Mouse (Mus musculus): Measurements from ENCODE around the gene Endov. TPM values are rescaled to one million over a fixed set of nuclear protein-coding genes. Genes with fewer than 3 reads are reported as not detected.

Gene Endov
- polyA plus RNA-seq, 1 experiment from 2014 or later, result 9.6 TPM

- H3K4me1 ChIP-seq (replicated peaks), result no peaks in the 10 kb centered on the region
- H3K4me2 ChIP-seq, result no peak overlapping the region
- no peaks in the 10 kb centered on the region for H3K9me3 ChIP-seq (replicated peaks)
- peaks cover 63% of the 10 kb centered on the region for H3K27me3 ChIP-seq
- no peak for ATAC-seq (replicated peaks; ENCODE audit: insufficient number of reproducible peaks, insufficient read depth, low FRiP score, low read depth)
- WGBS, result 29% methylated on average over 14 of the region's 14 CpGs
- no peaks in the 10 kb centered on the region for H3K36me3 ChIP-seq
- no peak overlapping the region for H3K4me3 ChIP-seq
- H3K27ac ChIP-seq, result no peak overlapping the region
- H3K9ac ChIP-seq, result no peak overlapping the region
These were observed 48.8 kb downstream of the Endov start for GRCm38 (mm10) chr11:119539944-119540343.

- no peak overlapping the region for H3K27ac ChIP-seq
- H3K9me3 ChIP-seq (replicated peaks), result no peaks in the 10 kb centered on the region
- no peak for ATAC-seq (replicated peaks; ENCODE audit: insufficient number of reproducible peaks, insufficient read depth, low FRiP score, low read depth)
- no peak overlapping the region for H3K4me2 ChIP-seq
- H3K27me3 ChIP-seq, result peaks cover 69% of the 10 kb centered on the region
- no peak overlapping the region for H3K4me3 ChIP-seq
- no peaks in the 10 kb centered on the region for H3K36me3 ChIP-seq
- WGBS, result 78% methylated on average over 9 of the region's 9 CpGs
- H3K4me1 ChIP-seq (replicated peaks), result peaks cover under 1% of the 10 kb centered on the region
- H3K9ac ChIP-seq, result no peak overlapping the region
These were observed 49.4 kb downstream of the Endov start for GRCm38 (mm10) chr11:119540560-119540959.

DNA sequence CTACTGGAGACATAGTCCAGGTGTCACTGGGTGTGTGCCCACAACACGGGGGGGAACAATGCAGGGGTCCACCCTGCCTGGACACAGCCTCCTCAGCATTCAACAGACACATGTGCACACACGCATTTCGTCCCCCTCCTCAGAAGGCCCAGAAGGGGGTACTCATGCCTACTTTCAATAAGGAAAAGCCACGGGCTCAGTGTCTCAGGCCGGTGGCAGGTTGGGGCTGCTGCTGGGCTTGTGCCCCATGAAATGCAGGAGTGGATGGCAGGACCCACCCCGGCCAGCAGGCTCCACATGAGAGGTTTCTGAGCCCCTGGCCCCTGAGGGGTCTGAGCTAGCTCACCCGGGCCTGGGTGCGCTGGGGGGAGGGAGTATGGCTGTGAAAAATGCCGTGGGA, 49.9 kb downstream of the Endov start:
- Histone ChIP-seq H3K36me3 (no peaks in the 10 kb centered on the region), H3K27me3 (peaks cover 74% of the 10 kb centered on the region), H3K27ac (no peak overlapping the region), H3K4me2 (no peak overlapping the region), H3K9me3 (replicated peaks) (no peaks in the 10 kb centered on the region), H3K4me3 (no peak overlapping the region), H3K4me1 (replicated peaks) (peaks cover 6% of the 10 kb centered on the region), H3K9ac (no peak overlapping the region)
- ATAC-seq (replicated peaks; ENCODE audit: insufficient number of reproducible peaks, insufficient read depth, low FRiP score, low read depth), result no peak
- 73% methylated on average over 9 of the region's 9 CpGs for whole genome bisulfite sequencing

GRCm38 (mm10) chr11:119542371-119542770, 51.2 kb downstream of the Endov start:
- H3K27me3 ChIP-seq, result peaks cover 87% of the 10 kb centered on the region

GRCm38 (mm10) chr11:119542886-119543285, 51.7 kb downstream of the Endov start:
- no peaks in the 10 kb centered on the region for H3K9me3 ChIP-seq (replicated peaks)
- WGBS, result 59% methylated on average over 5 of the region's 5 CpGs
- no peak overlapping the region for H3K27ac ChIP-seq
- H3K27me3 ChIP-seq, result peaks cover 92% of the 10 kb centered on the region
- H3K36me3 ChIP-seq, result no peaks in the 10 kb centered on the region
- no peak overlapping the region for H3K4me2 ChIP-seq
- ATAC-seq (replicated peaks; ENCODE audit: insufficient number of reproducible peaks, insufficient read depth, low FRiP score, low read depth), result no peak
- peaks cover 24% of the 10 kb centered on the region for H3K4me1 ChIP-seq (replicated peaks)
- H3K9ac ChIP-seq, result no peak overlapping the region
- no peak overlapping the region for H3K4me3 ChIP-seq

More at GRCm38 (mm10) chr11:119542371-119542770, 51.2 kb downstream of the Endov start:
- 50% methylated on average over 9 of the region's 9 CpGs for WGBS
- Histone ChIP-seq H3K27ac (no peak overlapping the region), H3K4me1 (replicated peaks) (peaks cover 19% of the 10 kb centered on the region), H3K4me3 (no peak overlapping the region), H3K9me3 (replicated peaks) (no peaks in the 10 kb centered on the region), H3K4me2 (no peak overlapping the region), H3K36me3 (no peaks in the 10 kb centered on the region), H3K9ac (no peak overlapping the region)
- ATAC-seq (replicated peaks; ENCODE audit: insufficient number of reproducible peaks, insufficient read depth, low FRiP score, low read depth), result no peak

DNA sequence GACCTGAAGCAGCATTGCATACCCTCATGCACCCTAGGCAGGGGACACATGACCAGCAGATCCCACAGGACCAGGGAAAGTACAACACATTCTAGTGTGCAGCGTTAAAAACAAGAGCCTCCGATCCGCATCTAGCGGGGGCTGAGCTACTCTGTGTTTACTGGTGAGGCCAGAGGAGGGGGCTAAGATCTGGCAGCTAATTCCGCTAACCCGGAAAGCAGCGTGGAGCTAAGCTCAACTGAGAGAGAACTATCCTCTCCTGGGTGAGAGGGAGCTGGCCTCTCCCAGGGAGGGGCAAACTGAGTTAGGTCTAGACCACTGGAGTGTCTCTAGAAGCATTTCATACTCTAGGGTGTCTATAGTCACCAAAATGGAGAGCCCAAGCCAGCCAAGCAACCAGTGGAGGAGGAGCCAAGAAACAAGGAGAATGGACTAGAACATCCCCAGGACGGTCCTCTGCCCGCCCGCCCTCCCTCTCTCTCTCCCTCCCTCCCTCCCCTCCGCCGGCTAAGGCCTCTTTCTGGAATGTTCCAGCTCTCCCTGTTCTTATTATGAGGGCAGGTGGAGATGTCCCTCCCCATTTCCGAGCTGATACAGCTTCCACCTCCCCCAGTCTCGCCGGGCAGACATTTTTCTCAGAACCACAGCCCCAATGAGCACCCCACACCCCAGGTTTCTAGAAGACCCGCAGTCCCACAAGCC, 52.8 kb downstream of the Endov start:
- Histone ChIP-seq H3K4me2 (no peak overlapping the region), H3K4me1 (replicated peaks) (peaks cover 35% of the 10 kb centered on the region), H3K36me3 (no peaks in the 10 kb centered on the region), H3K4me3 (no peak overlapping the region), H3K9ac (no peak overlapping the region), H3K9me3 (replicated peaks) (no peaks in the 10 kb centered on the region), H3K27ac (no peak overlapping the region), H3K27me3 (peaks cover 100% of the 10 kb centered on the region)
- ATAC-seq (replicated peaks; ENCODE audit: insufficient number of reproducible peaks, insufficient read depth, low FRiP score, low read depth), result no peak
- 46% methylated on average over 16 of the region's 16 CpGs for WGBS

GRCm38 (mm10) chr11:119544518-119545105, 53.5 kb downstream of the Endov start:
- Histone ChIP-seq H3K36me3 (no peaks in the 10 kb centered on the region), H3K4me1 (replicated peaks) (peaks cover 41% of the 10 kb centered on the region), H3K4me2 (no peak overlapping the region), H3K27ac (no peak overlapping the region), H3K4me3 (no peak overlapping the region), H3K9ac (no peak overlapping the region), H3K27me3 (peaks cover 100% of the 10 kb centered on the region), H3K9me3 (replicated peaks) (no peaks in the 10 kb centered on the region)
- ATAC-seq (replicated peaks; ENCODE audit: insufficient number of reproducible peaks, insufficient read depth, low FRiP score, low read depth), result no peak
- 77% methylated on average over 15 of the region's 15 CpGs for WGBS

GRCm38 (mm10) chr11:119545281-119545680, 54.1 kb downstream of the Endov start:
- H3K27me3 ChIP-seq, result peaks cover 100% of the 10 kb centered on the region
- H3K9me3 ChIP-seq (replicated peaks), result no peaks in the 10 kb centered on the region
- no peak overlapping the region for H3K4me2 ChIP-seq
- peaks cover 43% of the 10 kb centered on the region for H3K4me1 ChIP-seq (replicated peaks)
- no peak overlapping the region for H3K27ac ChIP-seq
- 37% methylated on average over 3 of the region's 3 CpGs for WGBS
- H3K9ac ChIP-seq, result no peak overlapping the region
- no peaks in the 10 kb centered on the region for H3K36me3 ChIP-seq
- H3K4me3 ChIP-seq, result no peak overlapping the region
- no peak for ATAC-seq (replicated peaks; ENCODE audit: insufficient number of reproducible peaks, insufficient read depth, low FRiP score, low read depth)

GRCm38 (mm10) chr11:119545741-119546495, 54.8 kb downstream of the Endov start:
- no peak for ATAC-seq (replicated peaks; ENCODE audit: insufficient number of reproducible peaks, insufficient read depth, low FRiP score, low read depth)
- H3K9ac ChIP-seq, result no peak overlapping the region
- H3K4me3 ChIP-seq, result peak overlapping the region; percentile 60
- H3K27ac ChIP-seq, result no peak overlapping the region
- peaks cover 100% of the 10 kb centered on the region for H3K27me3 ChIP-seq
- 8% methylated on average over 10 of the region's 10 CpGs for WGBS
- peak overlapping the region; percentile 97 for H3K4me2 ChIP-seq
- no peaks in the 10 kb centered on the region for H3K9me3 ChIP-seq (replicated peaks)
- H3K4me1 ChIP-seq (replicated peaks), result peaks cover 43% of the 10 kb centered on the region
- H3K36me3 ChIP-seq, result no peaks in the 10 kb centered on the region

GRCm38 (mm10) chr11:119546496-119547182, 55.5 kb downstream of the Endov start:
- H3K27ac ChIP-seq, result no peak overlapping the region
- peak overlapping the region; percentile 60 for H3K4me3 ChIP-seq
- H3K36me3 ChIP-seq, result no peaks in the 10 kb centered on the region
- peak overlapping the region; percentile 31 for H3K9ac ChIP-seq
- ATAC-seq (replicated peaks; ENCODE audit: insufficient number of reproducible peaks, insufficient read depth, low FRiP score, low read depth), result no peak
- 2% methylated on average over 46 of the region's 46 CpGs for WGBS
- H3K4me1 ChIP-seq (replicated peaks), result peaks cover 43% of the 10 kb centered on the region
- H3K27me3 ChIP-seq, result peaks cover 100% of the 10 kb centered on the region
- peak overlapping the region; percentile 97 for H3K4me2 ChIP-seq
- no peaks in the 10 kb centered on the region for H3K9me3 ChIP-seq (replicated peaks)

All from heart, embryonic 15.5 days (tissue).